Mouse (Mus musculus): ENCODE measurements at regions not wholly inside any gene's neighbourhood (a gene's known extent, or its start where the extent isn't known, plus 50 kb on each side); places are given as distances from the start of the nearest gene placed in this dataset.

GRCm38 (mm10) chr6:127341604-127342003 lies 105.0 kb upstream of the Parp11 start:
- DNase-seq (ENCODE audit: low spot score in 2 of 2): no peak

- no peak for DNase-seq (ENCODE audit: low spot score in 2 of 2)
These were observed 97.8 kb upstream of the Parp11 start for GRCm38 (mm10) chr6:127348770-127349409.

GRCm38 (mm10) chr6:127349479-127350110 lies 97.0 kb upstream of the Parp11 start:
- DNase-seq (ENCODE audit: low spot score in 2 of 2): no peak

GRCm38 (mm10) chr6:127351691-127352090 lies 94.9 kb upstream of the Parp11 start:
- DNase-seq (ENCODE audit: low spot score in 2 of 2): no peak

GRCm38 (mm10) chr6:127355112-127355511 lies 91.5 kb upstream of the Parp11 start:
- no peak for DNase-seq (ENCODE audit: low spot score in 2 of 2)

GRCm38 (mm10) chr6:127356442-127356841 lies 90.2 kb upstream of the Parp11 start:
- no peak for DNase-seq (ENCODE audit: low spot score in 2 of 2)

GRCm38 (mm10) chr6:127358805-127359204 lies 87.8 kb upstream of the Parp11 start:
- no peak for DNase-seq (ENCODE audit: low spot score in 2 of 2)

- peak; percentile 33 to 82 for DNase-seq (ENCODE audit: low spot score in 2 of 2)
These were observed 87.2 kb upstream of the Parp11 start for GRCm38 (mm10) chr6:127359391-127359874.

- DNase-seq (ENCODE audit: low spot score in 2 of 2): no peak
These were observed 84.5 kb upstream of the Parp11 start for GRCm38 (mm10) chr6:127362166-127362565.

GRCm38 (mm10) chr6:127362966-127363752 lies 83.5 kb upstream of the Parp11 start:
- no peak for DNase-seq (ENCODE audit: low spot score in 2 of 2)

GRCm38 (mm10) chr6:127363871-127364590 lies 82.6 kb upstream of the Parp11 start:
- DNase-seq (ENCODE audit: low spot score in 2 of 2): no peak

- no peak for DNase-seq (ENCODE audit: low spot score in 2 of 2)
These were observed 82.0 kb upstream of the Parp11 start for GRCm38 (mm10) chr6:127364591-127365187.

- DNase-seq (ENCODE audit: low spot score in 2 of 2): no peak
These were observed 81.4 kb upstream of the Parp11 start for GRCm38 (mm10) chr6:127365246-127365645.

GRCm38 (mm10) chr6:127365651-127366050 lies 81.0 kb upstream of the Parp11 start:
- DNase-seq (ENCODE audit: low spot score in 2 of 2): no peak

- no peak for DNase-seq (ENCODE audit: low spot score in 2 of 2)
These were observed 73.6 kb upstream of the Parp11 start for GRCm38 (mm10) chr6:127373052-127373451.

GRCm38 (mm10) chr6:127373797-127374463 lies 72.7 kb upstream of the Parp11 start:
- no peak for DNase-seq (ENCODE audit: low spot score in 2 of 2)

- no peak for DNase-seq (ENCODE audit: low spot score in 2 of 2)
These were observed 72.0 kb upstream of the Parp11 start for GRCm38 (mm10) chr6:127374464-127375143.

GRCm38 (mm10) chr6:127375144-127375529 lies 71.5 kb upstream of the Parp11 start:
- DNase-seq (ENCODE audit: low spot score in 2 of 2): no peak

- DNase-seq (ENCODE audit: low spot score in 2 of 2): no peak
These were observed 70.9 kb upstream of the Parp11 start for GRCm38 (mm10) chr6:127375711-127376199.

- no peak for DNase-seq (ENCODE audit: low spot score in 2 of 2)
These were observed 67.9 kb upstream of the Parp11 start for GRCm38 (mm10) chr6:127378701-127379100.

All from layer of hippocampus, adult 8-10 months (tissue).